Mouse (Mus musculus): Measurements from ENCODE around the gene Btbd1.

GRCm38 (mm10) chr7:81824906-81825305 lies 4.3 kb downstream of the Btbd1 start:
- TF ChIP-seq CTCF (conservative IDR thresholded peaks at IDR 0.05; ENCODE audit: low read length) = no peak
- no peak for TF ChIP-seq NANOG (IDR thresholded peaks at IDR 0.05; ENCODE audit: borderline replicate concordance, low read length)
- TF ChIP-seq POU5F1 (IDR thresholded peaks at IDR 0.05; ENCODE audit: borderline replicate concordance, low read length) = no peak
